Mouse (Mus musculus): ENCODE data around the gene Upk3b. TPM values are rescaled to one million over a fixed set of nuclear protein-coding genes. Genes with fewer than 3 reads are reported as not detected.
A peak's percentile ranks its signal among the peaks of the same experiment; 100 is the strongest.

Upk3b gene
- total and polyA plus RNA-seq, 3 experiments: 0.09 TPM; not detected in 2

GRCm38 (mm10) chr5:136086290-136086689 lies 48.0 kb downstream of the Upk3b start:
- Histone ChIP-seq H3K79me2 (replicated peaks; ENCODE audit: control insufficient read depth, extremely low read depth, insufficient read depth, poor library complexity, severe bottlenecking) (no peaks in the 10 kb centered on the region), H3K27ac (ENCODE audit: insufficient read depth, low read depth) (no peak overlapping the region), H3K4me1 (ENCODE audit: control insufficient read depth in 1 of 2, insufficient read depth in 2 of 2) (peaks cover 2 to 31% of the 10 kb centered on the region in 2 experiments; a peak in 3 of 4 replicates), H3K9me3 (replicated peaks; ENCODE audit: low read length) (peaks cover 5% of the 10 kb centered on the region), H3K27me3 (replicated peaks) (peaks cover 68% of the 10 kb centered on the region), H3K4me2 (ENCODE audit: insufficient read depth, low read depth, poor library complexity, severe bottlenecking) (no peak overlapping the region), H3K9ac (ENCODE audit: insufficient read depth, low read depth) (no peak overlapping the region), H3K4me3 (replicated peaks in 1 of 3; ENCODE audit: low read depth in 2 of 3, low read length in 2 of 3, poor library complexity in 1 of 3) (no peak overlapping the region), H3K36me3 (replicated peaks in 1 of 2; ENCODE audit: control insufficient read depth in 1 of 2, insufficient read depth in 1 of 2, low read length in 1 of 2) (no peaks in the 10 kb centered on the region)
- in situ Hi-C loops (cut with MboI; ENCODE audit: low pct_ligation_motif_present, low pct_unique_long_range_greater_than_20kb, low sequenced_read_pairs) (no loop called here), dilution Hi-C loops (cut with MboI; ENCODE audit: extremely low pct_ligation_motif_present, extremely low pct_unique_long_range_greater_than_20kb, low sequenced_read_pairs) (no loop called here)
- TF ChIP-seq NELFE (IDR thresholded peaks at IDR 0.05; ENCODE audit: low read depth, low read length) (no peak), POLR2AphosphoS2 (IDR thresholded peaks at IDR 0.05; ENCODE audit: low read depth, low read length) (no peak), USF2 (conservative IDR thresholded peaks at IDR 0.05; ENCODE audit: low read depth, low read length) (no peak), MYC (IDR thresholded peaks at IDR 0.05; ENCODE audit: low read depth, low read length) (no peak), HCFC1 (IDR thresholded peaks at IDR 0.05; ENCODE audit: low read depth, low read length) (no peak), ETS1 (conservative IDR thresholded peaks at IDR 0.05; ENCODE audit: low read depth, low read length) (no peak), JUN (IDR thresholded peaks at IDR 0.05; ENCODE audit: insufficient read depth, low read depth, low read length) (no peak), TBP (conservative IDR thresholded peaks at IDR 0.05; ENCODE audit: low read depth, low read length) (no peak)
- no peak for DNase-seq (ENCODE audit: extremely low read depth)

GRCm38 (mm10) chr5:136088821-136089575 lies 50.7 kb downstream of the Upk3b start:
- DNase-seq (ENCODE audit: extremely low read depth): no peak

GRCm38 (mm10) chr5:136091927-136092326 lies 53.6 kb downstream of the Upk3b start:
- no peaks in the 10 kb centered on the region for H3K36me3 ChIP-seq (replicated peaks in 1 of 2; ENCODE audit: control insufficient read depth in 1 of 2, insufficient read depth in 1 of 2, low read length in 1 of 2)
- H3K79me2 ChIP-seq (replicated peaks; ENCODE audit: control insufficient read depth, extremely low read depth, insufficient read depth, poor library complexity, severe bottlenecking): no peaks in the 10 kb centered on the region
- no peak overlapping the region for H3K9ac ChIP-seq (ENCODE audit: insufficient read depth, low read depth)
- dilution Hi-C loops (cut with MboI; ENCODE audit: extremely low pct_ligation_motif_present, extremely low pct_unique_long_range_greater_than_20kb, low sequenced_read_pairs) (no loop called here), in situ Hi-C loops (cut with MboI; ENCODE audit: low pct_ligation_motif_present, low pct_unique_long_range_greater_than_20kb, low sequenced_read_pairs) (no loop called here)
- H3K4me1 ChIP-seq (ENCODE audit: control insufficient read depth in 1 of 2, insufficient read depth in 2 of 2): peaks cover 5 to 35% of the 10 kb centered on the region in 2 experiments; a peak in 3 of 4 replicates
- TF ChIP-seq JUN (IDR thresholded peaks at IDR 0.05; ENCODE audit: insufficient read depth, low read depth, low read length) (no peak), SMC3 (IDR thresholded peaks at IDR 0.05; ENCODE audit: low read depth, low read length) (no peak), SIN3A (IDR thresholded peaks at IDR 0.05; ENCODE audit: low read length) (no peak), MXI1 (IDR thresholded peaks at IDR 0.05; ENCODE audit: low read depth, low read length) (no peak), CHD1 (IDR thresholded peaks at IDR 0.05; ENCODE audit: low read depth, low read length) (no peak)
- H3K27ac ChIP-seq (ENCODE audit: insufficient read depth, low read depth): no peak overlapping the region
- H3K9me3 ChIP-seq (replicated peaks; ENCODE audit: low read length): no peaks in the 10 kb centered on the region
- no peak overlapping the region for H3K4me2 ChIP-seq (ENCODE audit: insufficient read depth, low read depth, poor library complexity, severe bottlenecking)
- no peak for DNase-seq (ENCODE audit: extremely low read depth)
- peaks cover 62% of the 10 kb centered on the region for H3K27me3 ChIP-seq (replicated peaks)
- H3K4me3 ChIP-seq (replicated peaks in 1 of 3; ENCODE audit: low read depth in 2 of 3, low read length in 2 of 3, poor library complexity in 1 of 3): no peak overlapping the region

More at GRCm38 (mm10) chr5:136088821-136089575, 50.7 kb downstream of the Upk3b start:
- Histone ChIP-seq H3K36me3 (replicated peaks in 1 of 2; ENCODE audit: control insufficient read depth in 1 of 2, insufficient read depth in 1 of 2, low read length in 1 of 2) (no peaks in the 10 kb centered on the region), H3K27ac (ENCODE audit: insufficient read depth, low read depth) (no peak overlapping the region), H3K27me3 (replicated peaks) (peaks cover 80% of the 10 kb centered on the region), H3K4me2 (ENCODE audit: insufficient read depth, low read depth, poor library complexity, severe bottlenecking) (no peak overlapping the region), H3K9ac (ENCODE audit: insufficient read depth, low read depth) (no peak overlapping the region), H3K4me1 (ENCODE audit: control insufficient read depth in 1 of 2, insufficient read depth in 2 of 2) (peaks cover 2 to 35% of the 10 kb centered on the region in 2 experiments; a peak in 3 of 4 replicates), H3K9me3 (replicated peaks; ENCODE audit: low read length) (no peaks in the 10 kb centered on the region), H3K79me2 (replicated peaks; ENCODE audit: control insufficient read depth, extremely low read depth, insufficient read depth, poor library complexity, severe bottlenecking) (no peaks in the 10 kb centered on the region), H3K4me3 (replicated peaks in 1 of 3; ENCODE audit: low read depth in 2 of 3, low read length in 2 of 3, poor library complexity in 1 of 3) (no peak overlapping the region)
- TF ChIP-seq CTCF (conservative IDR thresholded peaks at IDR 0.05 in 1 of 2, IDR thresholded peaks at IDR 0.05 in 1 of 2; ENCODE audit: low read depth in 2 of 2, low read length in 2 of 2) (peak in 1 of 2 experiments; percentile 23; a peak in 2 of 4 replicates), POLR2A (IDR thresholded peaks at IDR 0.05; ENCODE audit: low read depth, low read length) (no peak)
- dilution Hi-C loops (cut with MboI; ENCODE audit: extremely low pct_ligation_motif_present, extremely low pct_unique_long_range_greater_than_20kb, low sequenced_read_pairs) (no loop called here), in situ Hi-C loops (cut with MboI; ENCODE audit: low pct_ligation_motif_present, low pct_unique_long_range_greater_than_20kb, low sequenced_read_pairs) (no loop called here)

Data from CH12.LX (cell line).